Mouse (Mus musculus) neural tube, embryonic 13.5 days (tissue): ENCODE data around the gene Hoxc9. TPM values are rescaled to one million over a fixed set of nuclear protein-coding genes. Genes with fewer than 3 reads are reported as not detected.

Experiments
- ATAC-seq: fragments of 200-750 bp; cut with Nextera tagmentation; 2 replicates; pipeline ENCODE4 v1.8.0; 2017; ENCODE audit warnings: low read depth, mild to moderate bottlenecking, moderate TSS enrichment, moderate library complexity
- H3K27ac ChIP-seq: fragments of 300-500 bp; sonication (generic); replicated peaks from 2 replicates; pipeline ENCODE4 v1.5.1; 2015; ENCODE audit warnings: moderate library complexity, mild to moderate bottlenecking, inconsistent platforms
- H3K27me3 ChIP-seq: fragments of 300-500 bp; sonication (generic); 2 replicates; pipeline ENCODE4 v1.6.1; 2015; ENCODE audit warnings: mild to moderate bottlenecking, inconsistent platforms
- H3K36me3 ChIP-seq: fragments of 300-500 bp; sonication (generic); 2 replicates; pipeline ENCODE4 v1.6.1; 2015; ENCODE audit warnings: mild to moderate bottlenecking, inconsistent platforms
- H3K4me1 ChIP-seq: fragments of 300-500 bp; sonication (generic); replicated peaks from 2 replicates; pipeline ENCODE4 v1.6.1; 2015; ENCODE audit warnings: inconsistent platforms
- H3K4me2 ChIP-seq: fragments of 300-500 bp; sonication (generic); 2 replicates; pipeline ENCODE4 v1.6.1; 2015; ENCODE audit warnings: inconsistent platforms, mild to moderate bottlenecking, moderate library complexity
- H3K4me3 ChIP-seq: fragments of 300-500 bp; sonication (generic); 2 replicates; pipeline ENCODE4 v1.5.1; 2015; ENCODE audit warnings: mild to moderate bottlenecking, inconsistent platforms
- H3K9ac ChIP-seq: fragments of 300-500 bp; sonication (generic); 2 replicates; pipeline ENCODE4 v1.6.1; 2015; ENCODE audit warnings: moderate library complexity, mild to moderate bottlenecking, inconsistent platforms
- H3K9me3 ChIP-seq: fragments of 300-500 bp; sonication (generic); 2 replicates; pipeline ENCODE4 v1.6.1; 2016; ENCODE audit warnings: inconsistent platforms
- WGBS: fragments of 180-500 bp; shearing (Covaris S2); methylation state at CpG from one replicate; pipeline ENCODE4 v1.1.7; 2015; 5-methylcytosine and 5-hydroxymethylcytosine counted together
- polyA plus RNA-seq: library from polyadenylated mRNA; unstranded; fragments of >200 nt; fragmentation: Nextera tagmentation; extraction: Ambion mirVana; gene quantifications from 2 replicates; pipeline ENCODE4 v1.2.1, GENCODE M21; 2015

Hoxc9 gene
- polyA plus RNA-seq: 40.9 and 43.4 TPM in 2 replicates

DNA sequence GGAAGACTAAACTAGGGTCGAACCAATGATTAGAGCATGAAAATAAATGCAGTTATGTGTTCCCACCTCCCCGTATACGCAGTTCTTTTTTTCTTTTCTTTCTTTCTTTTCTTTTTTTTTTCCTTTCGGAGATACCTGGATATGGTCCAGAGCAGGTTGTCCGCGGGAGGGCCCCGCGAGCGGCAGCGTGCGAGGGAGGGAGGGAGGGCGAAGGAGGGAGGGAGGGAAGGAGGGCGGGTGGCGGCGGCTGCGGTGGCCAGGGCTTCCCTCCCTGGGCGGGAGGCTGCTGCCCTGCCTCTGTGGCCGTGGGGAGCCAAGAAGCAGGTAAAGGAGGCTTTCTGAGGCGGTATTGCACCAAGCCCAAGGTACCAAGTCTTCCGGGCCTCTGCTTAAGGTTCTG is at the start of gene Hoxc9:
Gene Hoxc9, plus strand, starts transcription at position 269 of the 400 bp plus-strand sequence.
- peak within 1 kb of the TSS; percentile 99 for H3K27ac ChIP-seq
- H3K4me3 ChIP-seq: peak within 1 kb of the TSS; percentile 90
- H3K4me2 ChIP-seq: peak within 1 kb of the TSS; percentile 91
- peak within 1 kb of the TSS; percentile 100 for H3K9ac ChIP-seq
- ATAC-seq: no peak
- peaks cover 35% of the 10 kb centered on the region for H3K27me3 ChIP-seq
- WGBS: 2% methylated on average over 7 of the region's 20 CpGs
- no peaks in the 10 kb centered on the region for H3K9me3 ChIP-seq
- no peaks in the 10 kb centered on the region for H3K36me3 ChIP-seq
- peaks cover 51% of the 10 kb centered on the region for H3K4me1 ChIP-seq

DNA sequence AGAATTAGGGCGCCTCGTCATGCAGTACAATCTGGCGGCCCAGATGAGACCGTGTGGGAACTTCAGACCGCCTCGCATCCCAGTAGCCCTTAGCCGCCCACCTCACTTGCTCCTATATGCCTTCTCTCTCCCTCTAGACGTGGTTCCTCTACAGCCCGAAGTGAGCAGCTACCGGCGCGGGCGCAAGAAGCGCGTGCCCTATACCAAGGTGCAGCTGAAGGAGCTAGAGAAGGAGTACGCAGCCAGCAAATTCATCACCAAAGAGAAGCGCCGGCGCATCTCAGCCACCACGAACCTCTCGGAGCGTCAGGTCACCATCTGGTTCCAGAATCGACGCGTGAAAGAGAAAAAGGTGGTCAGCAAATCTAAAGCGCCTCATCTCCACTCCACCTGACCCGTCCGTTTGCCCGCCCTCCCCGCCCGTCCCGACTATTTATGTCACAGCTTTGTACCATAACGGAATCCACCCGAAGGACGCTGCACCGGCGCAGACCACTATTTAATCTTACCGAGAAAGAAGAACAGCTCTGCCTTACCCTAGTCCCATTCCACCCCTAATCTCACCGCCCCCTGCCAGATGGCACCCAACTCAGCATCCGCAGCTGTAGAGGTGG is 49.1 kb upstream of the Hoxc9 start:
- peak overlapping the region; percentile 28; the same call in 1 of the 2 replicates for H3K4me2 ChIP-seq
- H3K36me3 ChIP-seq: no peaks in the 10 kb centered on the region
- WGBS: 1% methylated on average over 40 of the region's 40 CpGs
- ATAC-seq: no peak
- H3K4me3 ChIP-seq: peak overlapping the region; percentile 2; the same call in 1 of the 2 replicates
- H3K9ac ChIP-seq: no peak overlapping the region
- no peaks in the 10 kb centered on the region for H3K9me3 ChIP-seq
- no peak overlapping the region for H3K27ac ChIP-seq
- H3K4me1 ChIP-seq: no peaks in the 10 kb centered on the region
- H3K27me3 ChIP-seq: peaks cover 98% of the 10 kb centered on the region

DNA sequence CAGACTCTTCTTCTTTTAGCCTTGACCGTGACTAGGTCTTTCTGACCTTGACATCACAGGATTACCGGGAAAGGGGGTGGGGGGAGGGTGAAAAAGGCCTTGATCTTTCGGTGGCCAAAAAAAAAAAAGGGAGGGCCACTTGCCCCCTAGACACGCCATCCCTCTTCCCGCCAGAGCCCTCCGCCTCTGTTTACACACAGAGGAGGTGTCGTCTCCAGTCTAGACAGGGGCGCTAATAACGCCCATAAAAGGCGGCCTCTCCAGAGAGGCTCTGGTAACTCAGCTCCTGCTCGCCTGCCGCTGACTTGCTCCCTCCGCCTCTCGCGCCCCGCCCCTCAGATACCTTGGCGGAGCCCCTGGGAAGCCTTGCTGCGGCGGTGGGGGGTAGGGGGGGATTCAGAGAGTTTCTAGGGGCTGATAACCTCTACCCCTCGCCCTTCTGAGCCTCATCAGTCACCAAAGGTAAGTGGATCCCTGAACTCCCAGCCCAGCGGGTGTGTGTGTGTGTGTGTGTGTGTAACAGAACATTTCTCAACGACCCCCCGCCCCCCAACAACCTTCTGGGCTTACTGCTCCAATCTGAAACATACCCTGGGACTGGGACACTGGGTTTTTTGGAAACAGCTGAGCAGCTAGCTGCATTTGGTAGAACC is 44.4 kb upstream of the Hoxc9 start:
- Histone ChIP-seq H3K4me1 (no peaks in the 10 kb centered on the region; the same call in 1 of the 2 replicates), H3K4me3 (peak overlapping the region; percentile 4; the same call in 1 of the 2 replicates), H3K9me3 (no peaks in the 10 kb centered on the region), H3K27me3 (peaks cover 100% of the 10 kb centered on the region), H3K27ac (no peak overlapping the region), H3K36me3 (no peaks in the 10 kb centered on the region), H3K9ac (no peak overlapping the region), H3K4me2 (no peak overlapping the region)
- ATAC-seq: peak; percentile 27; the same call in 1 of the 2 replicates
- WGBS: 2% methylated on average over 23 of the region's 23 CpGs

GRCm38 (mm10) chr15:102934438-102934837 is 41.8 kb upstream of the Hoxc9 start:
- no peaks in the 10 kb centered on the region for H3K36me3 ChIP-seq
- H3K4me1 ChIP-seq: peaks cover 6% of the 10 kb centered on the region
- 1% methylated on average over 12 of the region's 12 CpGs for WGBS
- H3K9me3 ChIP-seq: no peaks in the 10 kb centered on the region
- peak overlapping the region; percentile 45; the same call in 1 of the 2 replicates for H3K9ac ChIP-seq
- ATAC-seq: no peak
- no peak overlapping the region for H3K27ac ChIP-seq
- peak overlapping the region; percentile 32; the same call in 1 of the 2 replicates for H3K4me2 ChIP-seq
- H3K4me3 ChIP-seq: peak overlapping the region; percentile 25; the same call in 1 of the 2 replicates
- peaks cover 100% of the 10 kb centered on the region for H3K27me3 ChIP-seq

DNA sequence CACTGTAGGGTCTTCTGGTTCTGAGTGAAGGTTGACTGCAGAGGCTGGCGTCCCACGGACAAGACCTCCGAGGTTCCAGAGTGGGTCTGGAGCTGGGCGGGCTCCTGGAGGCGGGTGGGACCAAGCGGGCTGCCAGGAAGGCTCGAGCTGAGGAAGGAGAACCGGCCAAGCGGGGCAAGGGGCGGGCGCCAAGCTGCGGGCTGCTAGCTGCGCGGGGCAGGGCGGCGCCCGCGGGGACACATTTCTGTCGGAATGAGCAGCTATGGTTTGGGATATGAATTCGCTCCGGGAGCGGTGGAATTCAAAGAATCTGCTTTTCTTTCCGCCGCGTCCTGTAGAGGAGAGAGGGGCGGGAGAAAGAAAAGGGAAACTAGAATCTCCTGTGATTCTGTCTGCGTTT is 41.3 kb upstream of the Hoxc9 start:
- peak overlapping the region; percentile 32; the same call in 1 of the 2 replicates for H3K4me2 ChIP-seq
- peak overlapping the region; percentile 53; the same call in 1 of the 2 replicates for H3K9ac ChIP-seq
- H3K27me3 ChIP-seq: peaks cover 100% of the 10 kb centered on the region
- H3K4me1 ChIP-seq: peaks cover 9% of the 10 kb centered on the region
- H3K36me3 ChIP-seq: no peaks in the 10 kb centered on the region
- peak overlapping the region; percentile 25 for H3K4me3 ChIP-seq
- H3K27ac ChIP-seq: 0 out of 2 replicates have a peak overlapping the region, but pooled peaks have one; percentile 28
- WGBS: under 1% methylated on average over 27 of the region's 27 CpGs
- no peaks in the 10 kb centered on the region for H3K9me3 ChIP-seq
- ATAC-seq: no peak

DNA sequence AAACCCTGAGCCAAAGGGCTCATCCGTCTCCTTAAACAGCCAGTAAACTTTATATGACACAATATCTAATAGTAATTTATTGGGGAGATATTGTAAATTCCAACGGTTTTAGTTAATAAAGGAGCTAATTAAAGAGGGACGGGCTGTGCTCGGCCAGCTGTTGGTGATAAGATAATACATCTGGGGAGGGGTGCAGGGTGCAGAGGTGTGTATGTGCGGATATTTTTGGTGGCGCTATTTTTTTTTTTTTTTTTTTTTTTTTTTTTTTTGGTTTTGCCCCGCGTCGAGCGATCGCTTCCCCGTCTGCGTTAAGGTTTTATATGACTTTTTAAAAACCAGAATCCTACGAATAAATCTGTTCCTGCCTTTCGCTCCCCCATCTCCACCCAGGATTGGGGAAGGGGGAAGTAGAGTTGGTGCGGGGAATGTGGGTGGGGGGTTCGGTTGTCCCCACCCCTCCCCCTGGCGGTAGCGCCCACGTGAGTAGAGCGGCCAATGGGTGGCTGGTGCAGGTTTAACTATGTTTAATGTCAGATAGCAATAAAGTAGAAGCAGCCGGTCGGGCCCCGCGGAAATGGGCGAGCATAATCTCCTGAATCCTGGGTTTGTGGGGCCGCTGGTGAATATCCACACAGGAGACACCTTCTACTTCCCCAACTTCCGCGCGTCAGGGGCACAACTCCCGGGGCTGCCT is 39.8 kb upstream of the Hoxc9 start, which contains the start of gene Hoxc12:
Gene Hoxc12, plus strand, starts transcription at position 479 of the 694 bp plus-strand sequence.
- peak within 1 kb of the TSS; percentile 22; the same call in 1 of the 2 replicates for H3K4me2 ChIP-seq
- no peaks in the 10 kb centered on the region for H3K36me3 ChIP-seq
- ATAC-seq: no peak
- H3K4me1 ChIP-seq: peaks cover 9% of the 10 kb centered on the region
- peaks cover 100% of the 10 kb centered on the region for H3K27me3 ChIP-seq
- WGBS: 1% methylated on average over 31 of the region's 31 CpGs
- no peaks in the 10 kb centered on the region for H3K9me3 ChIP-seq
- peak within 1 kb of the TSS; percentile 47; the same call in 1 of the 2 replicates for H3K9ac ChIP-seq
- peak within 1 kb of the TSS; percentile 31 for H3K4me3 ChIP-seq
- no peak within 1 kb of the TSS; the same call in 1 of the 2 replicates for H3K27ac ChIP-seq

DNA sequence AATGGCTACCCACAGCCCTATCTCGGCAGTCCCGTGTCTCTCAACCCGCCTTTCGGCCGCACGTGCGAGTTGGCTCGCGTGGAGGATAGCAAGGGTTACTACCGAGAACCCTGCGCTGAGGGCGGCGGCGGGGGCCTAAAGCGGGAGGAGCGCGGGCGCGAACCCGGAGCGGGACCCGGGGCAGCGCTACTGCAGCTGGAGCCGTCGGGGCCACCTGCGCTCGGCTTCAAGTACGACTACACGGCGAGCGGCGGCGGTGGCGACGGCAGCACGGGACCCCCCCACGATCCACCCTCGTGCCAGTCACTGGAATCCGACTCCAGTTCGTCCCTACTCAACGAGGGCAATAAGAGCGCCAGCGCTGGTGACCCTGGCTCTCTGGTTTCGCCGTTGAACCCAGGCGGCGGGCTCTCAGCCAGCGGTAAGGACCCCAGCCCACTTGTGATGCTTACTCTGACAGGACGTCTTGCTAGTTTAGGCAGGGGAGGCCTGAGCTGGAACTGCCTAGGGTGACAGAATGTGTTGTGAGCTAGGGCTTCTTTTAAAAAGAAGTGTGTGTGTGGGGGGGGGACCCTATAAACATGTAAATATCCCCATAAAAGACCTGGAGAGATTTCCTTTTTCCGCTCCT is 39.1 kb upstream of the Hoxc9 start:
- Histone ChIP-seq H3K4me3 (peak overlapping the region; percentile 31), H3K27ac (no peak overlapping the region; the same call in 1 of the 2 replicates), H3K4me2 (peak overlapping the region; percentile 22; the same call in 1 of the 2 replicates), H3K9me3 (no peaks in the 10 kb centered on the region), H3K27me3 (peaks cover 100% of the 10 kb centered on the region), H3K4me1 (peaks cover 9% of the 10 kb centered on the region), H3K9ac (peak overlapping the region; percentile 47; the same call in 1 of the 2 replicates), H3K36me3 (no peaks in the 10 kb centered on the region)
- under 1% methylated on average over 50 of the region's 50 CpGs for WGBS
- ATAC-seq: no peak

DNA sequence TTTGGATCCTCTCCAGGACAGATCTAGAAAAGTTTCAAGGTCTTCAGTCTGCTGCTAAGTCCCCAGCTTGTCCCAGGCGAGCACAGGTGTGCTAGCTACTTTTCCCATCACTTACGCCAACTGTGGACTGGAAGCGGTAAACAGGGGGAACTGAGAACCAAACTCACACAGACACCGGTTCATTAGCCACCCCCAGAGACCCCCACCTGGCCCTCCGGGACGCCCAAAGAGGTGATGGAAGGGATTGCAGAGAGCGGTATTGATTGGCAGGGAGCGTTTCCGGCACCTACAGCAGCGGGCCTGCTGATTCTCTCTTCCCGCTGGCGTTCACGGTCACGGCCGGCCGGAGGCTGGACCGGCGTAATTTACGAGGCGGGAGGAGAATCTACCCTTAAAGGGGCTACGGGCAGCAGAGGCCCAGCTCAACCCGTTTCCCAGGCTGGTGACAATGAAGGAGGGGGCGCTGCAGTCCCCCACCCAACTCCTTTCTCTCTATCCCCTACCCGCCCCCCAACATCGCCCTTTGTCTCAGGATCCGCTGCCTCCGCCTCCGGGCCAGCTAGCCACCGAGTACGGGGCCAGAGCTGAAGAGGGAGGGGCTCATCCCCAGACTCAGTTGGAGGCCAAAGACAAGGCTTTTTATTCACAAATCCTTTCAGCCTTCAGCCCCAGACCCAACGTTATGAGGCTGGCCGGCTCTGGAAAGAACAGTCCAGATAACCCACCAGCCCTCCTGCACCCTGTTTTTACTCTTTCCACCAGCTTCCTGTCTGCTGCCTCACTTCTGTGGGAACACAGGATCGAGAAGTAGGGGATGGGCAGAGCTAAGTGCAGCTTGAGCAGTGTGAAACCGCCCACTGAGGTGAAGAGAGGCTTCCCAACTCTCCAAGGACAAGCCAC is 36.7 kb upstream of the Hoxc9 start:
- no peaks in the 10 kb centered on the region for H3K36me3 ChIP-seq
- WGBS: under 1% methylated on average over 34 of the region's 34 CpGs
- peak; percentile 35 for ATAC-seq
- H3K4me1 ChIP-seq: peaks cover 16% of the 10 kb centered on the region
- peaks cover 98% of the 10 kb centered on the region for H3K27me3 ChIP-seq
- peak overlapping the region; percentile 54; the same call in 1 of the 2 replicates for H3K9ac ChIP-seq
- H3K4me2 ChIP-seq: peak overlapping the region; percentile 39
- H3K27ac ChIP-seq: peak overlapping the region; percentile 56; the same call in 1 of the 2 replicates
- H3K4me3 ChIP-seq: peak overlapping the region; percentile 31; the same call in 1 of the 2 replicates
- no peaks in the 10 kb centered on the region for H3K9me3 ChIP-seq

DNA sequence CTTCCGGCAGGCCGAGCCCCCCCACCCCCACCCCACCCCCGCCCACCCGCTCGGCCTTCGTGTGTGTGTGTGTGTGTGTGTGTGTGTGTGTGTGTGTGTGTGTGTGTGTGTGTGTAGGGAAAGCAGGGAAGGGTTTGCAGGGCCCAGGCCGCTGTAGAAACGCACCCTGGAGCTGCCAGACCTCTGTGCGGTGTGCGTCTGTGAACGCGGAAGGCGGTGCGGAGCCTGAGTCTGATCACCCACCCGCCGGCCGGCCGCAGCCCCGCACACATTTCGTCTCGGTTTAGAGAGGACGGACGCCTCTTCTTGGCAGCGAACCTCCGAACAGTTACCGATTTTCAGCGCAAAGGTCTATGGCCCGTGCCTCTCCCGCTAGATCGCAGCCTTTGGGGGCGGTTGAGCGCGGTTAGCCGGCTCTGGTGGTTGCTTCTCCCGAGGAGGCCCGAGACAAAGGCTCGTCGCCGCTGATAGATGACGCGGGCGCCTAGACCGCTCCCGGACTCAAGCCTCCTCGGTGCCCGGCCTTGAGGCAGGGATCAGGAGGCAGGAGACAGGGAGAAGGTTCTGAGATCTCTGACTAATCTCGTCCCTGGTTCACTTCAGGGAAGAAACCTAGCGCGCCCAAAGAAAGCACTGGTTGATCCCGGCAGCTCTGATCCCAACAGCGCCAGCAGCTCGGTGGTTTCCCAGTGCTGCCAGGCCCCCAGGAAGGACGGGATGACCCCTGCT is 33.3 kb upstream of the Hoxc9 start:
- H3K4me1 ChIP-seq: peaks cover 16% of the 10 kb centered on the region
- H3K27ac ChIP-seq: peak overlapping the region; percentile 79
- no peaks in the 10 kb centered on the region for H3K36me3 ChIP-seq
- H3K4me2 ChIP-seq: peak overlapping the region; percentile 49
- WGBS: under 1% methylated on average over 49 of the region's 53 CpGs
- H3K4me3 ChIP-seq: peak overlapping the region; percentile 33
- peak; percentile 41; the same call in 1 of the 2 replicates for ATAC-seq
- H3K9ac ChIP-seq: peak overlapping the region; percentile 67
- peaks cover 98% of the 10 kb centered on the region for H3K27me3 ChIP-seq
- no peaks in the 10 kb centered on the region for H3K9me3 ChIP-seq

DNA sequence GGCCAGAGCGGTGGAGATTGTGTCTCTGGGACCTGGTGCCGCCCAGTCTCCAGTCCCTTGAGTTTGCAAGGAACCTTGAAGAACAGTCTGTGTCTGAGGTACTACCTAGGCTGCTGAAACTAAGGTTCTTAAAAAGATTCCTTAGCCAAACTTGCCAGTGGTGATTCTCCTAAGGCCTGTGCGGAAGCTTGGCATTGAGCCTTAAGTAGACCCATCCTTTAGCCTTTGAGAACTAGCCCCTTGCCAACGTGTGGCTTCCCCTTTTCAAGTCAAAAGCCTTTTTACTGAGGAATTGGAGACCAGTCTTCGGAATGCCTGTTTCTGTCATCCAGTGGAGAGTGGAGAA is 32.8 kb upstream of the Hoxc9 start:
- ATAC-seq: no peak
- peak overlapping the region; percentile 79; the same call in 1 of the 2 replicates for H3K27ac ChIP-seq
- H3K4me2 ChIP-seq: peak overlapping the region; percentile 49
- H3K9me3 ChIP-seq: no peaks in the 10 kb centered on the region
- peak overlapping the region; percentile 67 for H3K9ac ChIP-seq
- peaks cover 16% of the 10 kb centered on the region for H3K4me1 ChIP-seq
- H3K27me3 ChIP-seq: peaks cover 98% of the 10 kb centered on the region
- H3K36me3 ChIP-seq: no peaks in the 10 kb centered on the region
- 1% methylated on average over 5 of the region's 5 CpGs for WGBS
- peak overlapping the region; percentile 33 for H3K4me3 ChIP-seq
